Mouse (Mus musculus) thymus, postnatal 14 days (tissue): ENCODE data around the gene Gm44805.
"Not testable (repeated sequence)": the region's sequence is repeated elsewhere in the genome, so short reads cannot be mapped to it uniquely, and the experiment has no call there.

Experiments used
- DNase-seq: peaks from one replicate; pipeline ENCODE4 v3.0.0; 2021

The Gm44805 gene

DNA sequence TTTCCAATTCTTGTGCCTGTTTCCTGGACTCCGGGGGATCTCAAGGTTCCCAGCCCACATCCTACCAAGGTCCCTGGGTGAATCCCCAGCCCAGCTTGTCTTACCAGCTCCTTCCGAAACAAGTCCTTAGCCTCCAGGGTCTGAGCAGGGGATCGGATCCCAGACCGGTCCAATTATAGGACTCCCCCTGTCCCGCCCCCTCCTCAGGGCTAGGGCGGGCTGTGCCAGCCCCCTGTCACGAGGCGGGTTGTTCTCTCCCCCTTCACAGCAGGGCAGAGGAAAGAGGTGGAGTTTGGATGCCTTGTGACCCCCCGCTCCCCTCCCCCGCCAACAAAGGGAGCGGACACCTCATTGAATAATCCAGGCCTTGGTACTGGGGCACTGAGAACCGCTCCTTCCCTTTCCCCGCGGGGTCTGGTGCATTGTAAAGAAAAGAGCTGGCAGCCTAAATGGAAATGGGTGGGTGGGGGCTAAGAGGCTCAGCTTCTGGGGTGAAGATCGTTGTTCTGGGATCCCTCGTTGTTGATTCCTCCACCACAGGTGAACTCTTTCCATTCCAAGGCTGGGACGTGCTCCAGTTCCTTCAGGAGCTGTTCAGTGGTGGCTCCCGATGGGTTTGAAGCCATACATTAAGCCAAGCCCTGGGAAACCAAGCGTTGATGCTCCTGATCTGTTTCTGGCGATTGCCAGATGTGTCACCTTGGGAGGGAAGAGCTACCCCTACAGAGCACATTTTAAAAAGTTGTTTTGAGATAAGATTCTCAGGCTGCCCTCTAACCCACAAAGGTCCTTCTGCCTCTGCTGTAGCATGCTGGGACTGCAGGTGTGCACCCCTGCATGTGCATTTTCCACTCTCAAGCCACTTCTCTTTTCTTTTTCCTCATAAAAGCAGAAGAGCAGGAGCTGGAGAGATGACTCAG, 17.9 kb upstream of the Gm44805 start, which contains the start of gene Apoe:
TSS of gene Apoe (minus strand) at position 282 of the 920 bp plus-strand sequence.
- DNase-seq = peak; percentile 52

DNA sequence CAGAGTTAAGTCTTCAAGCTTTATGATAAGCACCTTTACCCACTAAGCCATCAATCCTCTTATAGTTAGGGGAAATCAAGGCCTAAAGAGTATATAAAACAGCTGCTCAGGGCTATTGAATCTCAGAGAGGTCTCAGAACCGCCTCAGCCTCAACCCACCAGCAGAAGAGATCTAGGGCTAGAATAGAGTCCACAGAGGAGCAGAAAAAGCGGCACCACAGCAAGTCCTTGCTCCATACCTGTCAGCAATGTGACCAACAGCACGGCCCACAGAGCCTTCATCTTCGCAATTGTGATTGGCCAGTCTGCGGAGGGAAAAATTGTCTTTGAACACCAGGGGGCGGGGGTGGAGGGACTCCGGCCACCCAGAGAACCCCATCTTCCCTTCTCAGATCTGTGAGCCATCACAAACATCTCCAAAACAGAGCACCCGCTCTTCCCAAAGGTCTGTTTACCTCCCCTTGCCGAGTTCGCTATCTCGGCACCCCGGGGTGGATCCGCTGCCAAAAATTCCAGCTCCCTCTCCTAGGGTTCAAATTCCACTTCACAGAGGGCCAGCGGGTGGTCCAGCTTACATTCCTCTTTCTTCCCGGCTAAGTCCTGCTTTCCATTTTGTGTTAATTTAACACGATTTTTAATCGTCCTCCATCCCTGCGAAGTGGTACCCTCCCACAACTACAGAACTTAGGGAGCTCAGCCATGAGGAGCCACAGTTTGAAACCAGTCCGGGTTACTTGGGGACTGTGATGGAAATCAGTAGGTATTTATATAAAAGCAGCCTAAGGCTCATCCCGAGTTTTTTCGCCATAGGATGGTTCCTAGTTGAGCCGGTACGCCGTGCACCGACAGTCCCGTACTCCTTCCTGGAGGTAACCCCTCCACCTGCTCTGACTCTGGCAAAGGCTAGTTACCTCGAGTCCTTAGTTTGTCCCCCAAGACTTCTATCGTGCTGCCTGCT, 17.0 kb upstream of the Gm44805 start:
- DNase-seq = no peak

DNA sequence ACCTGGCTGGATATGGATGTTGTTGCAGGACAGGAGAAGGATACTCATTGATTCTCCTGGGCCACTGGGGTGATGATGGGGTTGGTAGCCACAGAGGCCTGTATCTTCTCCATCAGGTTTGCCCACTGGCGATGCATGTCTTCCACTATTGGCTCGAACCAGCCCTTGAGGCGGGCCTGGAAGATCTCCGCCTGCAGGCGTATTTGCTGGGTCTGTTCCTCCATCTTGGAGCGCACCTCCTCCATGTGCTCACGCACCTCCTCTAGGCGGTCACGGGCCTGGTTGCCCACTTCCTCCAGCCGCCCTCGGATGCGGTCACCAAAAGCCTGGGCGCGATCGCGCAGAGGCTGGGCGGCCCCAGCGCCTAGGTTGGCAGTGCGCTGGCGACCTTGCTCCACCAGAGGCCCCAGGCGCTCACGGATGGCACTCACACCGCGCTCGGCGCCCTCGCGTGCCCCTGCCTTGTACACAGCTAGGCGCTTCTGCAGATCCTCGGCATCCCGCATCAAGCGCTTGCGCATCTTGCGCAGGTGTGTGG, 15.2 kb upstream of the Gm44805 start:
- DNase-seq = no peak

DNA sequence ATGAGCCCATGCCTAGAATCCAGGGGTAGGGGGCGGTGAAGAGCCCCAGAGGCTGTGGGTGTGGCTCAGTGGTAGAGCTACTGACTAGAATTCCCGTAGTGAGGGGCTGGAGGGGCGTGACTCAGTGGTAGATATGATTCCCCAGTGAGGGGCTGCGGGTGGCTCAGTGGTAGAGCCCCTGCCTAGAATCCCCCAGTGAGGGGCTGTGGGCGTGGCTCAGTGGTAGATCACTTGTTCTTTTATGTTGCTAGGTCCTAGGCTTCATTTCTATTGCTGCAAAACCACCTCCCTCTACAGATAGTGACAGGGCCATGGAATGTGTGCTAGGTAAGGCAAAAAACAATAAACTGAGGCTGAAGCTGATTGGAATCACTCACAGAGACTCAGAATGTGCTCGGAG, 14.7 kb upstream of the Gm44805 start:
- DNase-seq = no peak

DNA sequence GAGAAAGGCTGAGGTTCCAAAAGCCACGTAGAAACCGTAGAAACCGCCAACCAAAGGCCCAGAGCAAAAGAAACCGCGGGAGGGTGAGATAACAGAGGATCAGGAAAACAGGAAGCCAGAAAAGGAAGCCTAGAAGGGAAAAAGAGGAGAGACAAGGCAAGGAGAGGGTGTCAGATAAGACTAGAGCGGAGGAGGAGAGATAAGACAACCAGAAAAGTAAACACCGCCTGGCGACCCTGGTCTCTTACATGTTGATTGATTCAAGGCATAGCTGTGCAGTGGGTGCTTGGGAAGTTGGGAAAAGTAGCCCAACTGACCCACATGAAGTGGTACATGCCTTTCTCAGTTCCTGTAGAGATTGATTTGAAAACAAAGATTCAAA, 14.0 kb upstream of the Gm44805 start:
- no peak for DNase-seq

DNA sequence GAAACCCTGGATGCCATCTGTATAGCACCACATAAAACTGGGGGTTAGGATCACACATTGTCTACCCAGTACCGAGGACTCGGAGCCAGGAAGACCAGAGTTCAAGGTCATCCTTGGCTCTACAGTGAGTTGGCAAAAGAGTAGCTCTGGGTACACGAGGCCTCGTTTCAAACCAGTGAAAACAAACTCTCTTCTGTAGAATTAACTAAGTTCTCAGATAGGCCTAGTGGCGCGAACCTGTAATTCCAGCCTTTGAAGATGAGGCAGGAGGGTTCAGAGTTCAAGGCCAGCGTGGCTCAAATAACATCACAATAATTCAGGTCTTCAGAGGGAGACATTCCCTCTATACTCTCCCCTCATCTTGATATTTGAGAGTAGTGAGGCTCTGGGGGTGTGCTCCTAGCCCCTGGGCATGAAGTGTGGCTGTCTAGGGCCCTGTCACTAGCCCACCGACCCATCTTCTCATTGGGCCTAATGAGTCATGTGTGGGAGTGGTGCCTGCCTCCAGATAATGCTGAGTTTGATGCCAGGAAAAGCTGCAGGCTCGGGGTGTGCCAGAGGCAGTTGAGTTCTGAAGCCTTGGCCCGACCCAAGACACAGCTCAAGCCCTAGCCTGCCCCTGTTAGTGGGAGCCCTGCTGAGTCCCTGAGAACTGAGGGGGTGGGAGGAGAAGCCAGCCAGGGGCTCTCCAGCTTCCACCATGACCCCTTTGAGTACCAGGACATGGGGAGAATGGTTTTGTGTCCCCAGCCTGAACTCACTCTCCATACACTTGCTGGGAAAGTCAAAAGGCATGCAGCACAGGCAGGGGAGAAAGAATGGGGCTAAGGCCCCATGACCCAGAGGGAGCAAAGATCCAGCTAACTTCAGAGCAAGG, 13.4 kb upstream of the Gm44805 start:
- DNase-seq = no peak

DNA sequence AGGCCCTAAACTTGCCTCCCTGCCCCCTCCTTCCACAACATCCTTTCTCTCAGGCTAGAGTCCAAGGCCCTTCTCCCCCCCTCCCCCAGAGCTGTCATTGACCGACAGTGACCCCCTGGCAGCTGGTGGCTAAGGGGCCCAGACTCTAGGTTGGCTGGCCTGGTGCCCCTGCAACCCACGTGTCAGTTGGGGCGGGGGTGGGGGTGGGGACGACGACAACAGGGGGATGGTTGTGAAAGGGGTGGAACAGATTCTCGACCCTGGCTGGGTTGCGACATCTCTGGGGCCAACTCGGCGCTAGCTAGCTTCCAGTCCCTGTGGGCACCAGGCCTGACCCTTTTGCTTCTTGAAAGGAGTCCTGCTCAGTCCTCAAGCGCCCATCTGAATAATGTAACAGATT, 12.2 kb upstream of the Gm44805 start:
- DNase-seq = no peak

DNA sequence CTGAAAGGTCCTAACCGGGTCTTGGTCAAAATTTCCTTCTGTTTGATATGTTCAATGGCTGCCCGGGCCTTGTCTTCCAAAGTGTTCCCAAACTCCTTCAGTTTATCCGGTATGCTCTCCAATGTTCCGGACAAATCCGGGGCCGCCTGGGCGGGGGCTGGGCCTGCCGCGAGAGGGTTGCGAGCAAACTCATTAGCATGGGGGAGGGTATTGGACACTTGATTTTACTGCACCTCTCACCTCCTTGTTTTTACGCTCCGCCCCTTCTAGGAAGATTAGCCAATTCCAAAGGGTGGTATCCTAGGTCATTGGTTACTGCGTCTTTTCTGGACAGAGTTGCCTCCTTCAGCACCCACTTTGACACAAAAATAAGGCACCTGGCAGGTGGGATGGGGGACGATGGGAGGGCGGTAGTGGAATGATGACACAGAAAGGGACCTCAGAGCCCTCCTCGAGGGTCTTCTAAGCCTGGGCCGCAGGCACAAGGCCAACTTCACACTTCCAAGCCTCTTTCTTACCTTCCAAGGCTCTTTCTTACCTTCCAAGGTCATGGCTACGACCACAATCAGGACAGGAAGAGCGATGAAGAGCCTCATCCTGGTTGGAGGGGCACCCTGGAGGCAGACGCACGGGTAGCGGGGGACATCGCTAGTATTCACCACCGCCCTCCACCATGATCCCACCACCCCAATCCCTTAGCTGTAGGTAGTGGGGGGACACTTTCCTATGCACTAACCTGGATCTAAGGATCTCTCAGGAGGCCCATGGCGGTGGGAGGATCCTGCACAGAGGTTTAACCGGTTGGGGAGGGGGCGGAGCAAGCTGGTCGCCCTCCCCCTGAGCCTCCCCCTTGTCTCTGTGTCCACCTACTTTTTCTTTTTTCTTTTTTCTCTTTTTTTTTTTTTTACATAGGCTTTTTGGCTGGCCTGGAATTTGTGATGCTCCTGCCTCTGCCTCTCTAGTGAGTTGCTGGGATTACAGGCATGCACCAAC, 10.9 kb upstream of the Gm44805 start, which contains the start of gene Apoc1:
TSS of gene Apoc1 (minus strand) at position 788 of the 993 bp plus-strand sequence.
- no peak for DNase-seq

DNA sequence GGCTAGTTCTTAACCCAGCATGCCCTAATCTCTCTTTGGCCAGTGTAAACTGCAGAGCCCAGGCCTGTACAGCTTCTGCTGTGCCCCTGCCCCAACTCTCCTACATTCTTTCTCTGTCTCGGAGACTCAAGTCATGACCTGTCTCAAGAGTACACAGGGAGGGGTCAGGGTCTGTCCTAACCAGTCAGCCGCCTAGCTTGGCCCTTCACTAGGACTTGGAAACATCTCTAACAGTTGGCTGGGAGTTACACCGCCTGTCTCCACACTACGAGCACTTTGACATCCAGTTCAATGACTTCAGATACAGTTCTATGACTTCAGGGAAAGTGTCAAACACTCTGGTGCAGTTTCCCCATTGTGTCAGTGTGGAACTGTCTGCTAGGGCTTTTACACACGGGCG, 10.2 kb upstream of the Gm44805 start:
- no peak for DNase-seq

DNA sequence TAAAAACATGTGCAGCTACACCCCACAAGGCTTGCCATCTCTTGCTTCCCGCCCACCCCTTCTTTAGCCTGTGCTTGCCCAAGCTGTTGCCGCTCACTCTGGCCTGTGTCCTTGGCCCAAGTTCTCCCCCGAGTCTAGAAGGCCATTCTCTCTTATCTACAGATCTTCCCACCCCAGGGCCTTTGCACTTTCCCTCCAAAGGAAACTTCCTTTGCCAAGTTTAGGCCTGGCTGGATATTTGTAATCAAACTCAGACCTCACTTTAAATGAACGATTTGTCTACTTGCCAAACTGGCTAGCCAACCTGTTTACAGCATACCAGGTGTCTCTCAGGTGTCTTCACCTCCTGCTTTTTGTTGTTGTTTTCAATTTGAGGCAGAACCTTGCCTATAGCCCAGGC, 9.6 kb upstream of the Gm44805 start:
- no peak for DNase-seq

DNA sequence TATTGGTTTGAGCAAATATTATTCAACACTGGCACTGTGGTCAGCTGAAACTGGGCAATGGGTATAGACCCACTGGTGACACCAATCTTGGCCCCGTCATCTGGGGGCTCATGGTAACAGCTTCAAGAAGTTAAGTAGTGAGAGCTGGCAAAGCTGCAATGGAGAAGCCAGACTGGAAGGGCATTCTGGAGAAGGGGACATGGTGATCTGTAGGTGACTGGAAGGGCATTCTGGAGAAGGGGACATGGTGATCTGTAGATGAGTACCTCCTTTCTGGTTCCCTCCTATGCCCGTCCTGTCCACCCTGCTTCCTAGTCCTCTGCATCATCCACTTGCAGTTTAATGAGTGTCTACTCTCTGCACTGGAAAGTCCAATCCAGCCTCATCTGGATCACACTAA, 7.4 kb upstream of the Gm44805 start:
- no peak for DNase-seq

DNA sequence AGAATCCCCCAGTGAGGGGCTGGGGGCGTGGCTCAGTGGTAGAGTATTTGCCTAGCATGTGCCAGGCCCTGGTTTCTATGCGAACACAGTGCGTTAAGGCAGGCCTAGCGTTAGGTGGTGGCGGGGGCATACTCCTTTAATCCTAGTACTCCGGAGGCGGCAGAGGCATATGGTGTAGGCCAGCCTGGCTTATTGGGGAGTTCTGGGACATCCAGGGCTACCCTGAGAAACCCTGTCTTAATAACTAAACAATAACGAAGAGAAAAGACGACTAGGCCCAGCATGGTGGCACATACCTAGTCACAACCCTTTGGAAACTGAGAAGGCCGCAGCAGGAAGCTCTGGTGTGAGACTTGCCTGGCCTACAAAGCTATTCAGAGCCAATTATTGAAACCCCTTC, 6.9 kb upstream of the Gm44805 start:
- DNase-seq = no peak

DNA sequence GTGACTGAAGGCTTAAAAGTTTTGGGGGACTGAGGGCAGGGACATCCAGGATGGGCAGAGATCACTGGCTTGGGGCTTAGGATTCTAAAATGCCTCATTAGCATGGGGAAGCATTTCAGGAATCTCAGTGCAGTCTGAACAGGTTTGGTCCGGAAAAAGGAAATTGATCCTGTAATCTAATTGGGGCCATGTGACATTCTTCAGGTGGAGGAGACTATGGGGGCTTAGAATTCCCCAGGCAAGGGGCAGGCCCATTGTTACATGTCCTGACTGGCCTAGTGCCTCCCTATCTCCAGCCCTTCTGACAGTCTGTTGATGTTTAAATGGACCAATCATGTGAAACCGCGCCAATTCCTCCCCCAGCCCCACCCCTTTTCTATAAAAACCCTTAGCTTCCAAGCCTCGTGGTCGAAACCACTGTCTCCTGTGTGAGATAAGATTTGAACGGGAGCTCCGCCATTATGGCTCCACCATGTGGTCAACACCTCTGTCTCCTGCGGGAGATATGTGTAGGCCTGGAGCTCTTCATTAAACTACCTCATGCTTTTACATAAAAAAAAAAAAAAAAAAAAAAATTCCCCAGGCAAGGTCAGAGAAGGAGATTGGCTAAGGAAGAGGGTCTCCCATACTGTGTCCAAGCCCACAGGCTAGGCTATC, 5.8 kb upstream of the Gm44805 start:
- not testable (repeated sequence) for DNase-seq

DNA sequence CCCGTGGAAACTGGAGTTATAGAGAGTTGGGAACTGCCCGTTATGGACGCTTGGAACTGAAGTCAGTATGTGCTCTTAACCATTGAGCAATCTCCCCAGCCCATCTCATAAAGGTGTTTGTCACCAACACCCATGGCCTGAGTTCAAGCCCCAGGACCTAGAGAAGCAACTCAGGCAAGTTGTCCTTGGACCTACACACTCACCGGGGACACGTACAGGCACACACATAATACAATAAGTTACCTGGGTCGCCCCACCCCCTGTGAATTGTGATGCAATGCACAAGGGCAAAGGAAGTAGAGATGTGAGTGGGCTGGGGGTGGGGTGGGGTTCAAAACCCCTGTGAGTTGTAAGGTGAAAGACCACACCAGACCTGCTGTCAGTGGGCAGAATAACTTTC, 5.3 kb upstream of the Gm44805 start:
- no peak for DNase-seq

DNA sequence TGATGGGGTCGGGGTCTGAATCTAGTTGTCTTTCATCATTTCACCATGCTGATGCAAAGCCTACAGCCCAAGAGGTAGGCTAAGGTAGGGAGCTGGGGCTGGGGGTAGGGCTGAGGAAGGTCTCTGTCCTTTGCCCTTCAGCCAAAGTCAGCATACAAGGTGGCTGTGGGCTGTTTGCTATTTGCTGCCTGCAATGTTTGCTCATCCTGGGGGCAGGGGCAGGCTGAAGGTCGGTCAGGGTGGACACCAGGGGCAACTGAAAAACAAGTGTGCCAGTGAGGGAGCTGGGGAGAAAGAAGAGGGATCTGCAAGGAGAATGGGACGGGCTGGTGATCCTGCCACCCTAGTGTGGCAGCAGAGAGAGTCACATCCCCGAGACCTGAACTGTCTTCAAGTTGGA, 4.2 kb upstream of the Gm44805 start:
- DNase-seq = no peak

DNA sequence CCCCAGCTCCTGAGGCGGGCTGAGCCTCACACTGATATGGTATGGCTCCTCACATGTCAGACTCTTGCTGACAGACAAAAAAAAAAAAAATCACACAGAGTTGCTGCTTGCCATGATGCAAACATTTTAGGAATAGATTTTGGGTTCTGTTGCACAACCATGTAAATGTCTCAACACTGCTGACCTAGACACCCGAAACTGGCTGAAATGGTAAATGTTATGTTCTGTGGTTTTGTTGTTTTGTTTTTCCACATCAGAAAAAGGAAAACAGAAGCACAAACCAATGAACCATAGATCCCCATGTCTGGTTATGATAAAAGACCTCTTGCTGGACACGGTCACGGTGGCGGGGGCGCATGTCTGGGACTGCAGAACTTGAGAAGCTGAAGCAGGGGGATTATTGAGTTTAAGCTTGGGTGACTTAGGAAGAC, 2.6 kb upstream of the Gm44805 start:
- DNase-seq = no peak

DNA sequence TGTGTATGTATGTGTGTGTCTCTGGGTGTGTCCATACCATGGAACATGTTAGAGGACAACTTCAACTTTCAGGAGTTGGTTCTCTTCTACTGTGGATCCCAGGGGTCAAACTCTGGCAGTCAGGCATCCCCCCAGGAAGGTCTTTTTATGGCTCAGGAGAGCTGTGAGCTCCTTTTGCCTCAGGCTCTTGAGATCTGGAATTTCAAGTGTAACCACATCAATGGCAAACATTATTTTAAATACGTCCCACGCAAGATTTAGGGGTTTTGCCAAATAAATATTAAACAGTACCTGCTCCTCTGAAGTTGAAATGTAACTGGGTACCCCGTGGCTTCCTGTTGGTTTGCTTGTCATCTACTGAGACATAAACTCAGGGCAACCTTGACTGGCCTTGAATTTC, 1.8 kb upstream of the Gm44805 start:
- DNase-seq = no peak

DNA sequence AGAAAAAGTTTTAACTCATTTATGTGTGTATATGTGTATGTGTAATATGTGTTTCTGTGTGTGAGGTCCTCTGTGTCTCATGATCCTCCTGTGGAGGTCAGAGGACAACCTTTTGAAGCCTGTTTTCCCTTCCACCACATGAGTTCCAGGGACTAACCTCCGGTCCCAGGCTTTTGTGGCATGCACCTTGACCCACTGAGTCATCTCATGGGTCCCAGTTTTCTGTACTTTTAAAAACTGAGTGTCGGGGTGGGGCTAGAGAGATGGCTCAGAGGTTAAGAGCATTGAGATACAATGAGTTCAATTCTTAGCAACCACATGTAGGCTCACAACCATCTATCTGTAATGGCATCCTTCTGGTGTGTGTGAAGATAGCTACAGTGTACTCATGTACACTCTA, 521 bp downstream of the Gm44805 start:
- DNase-seq = no peak

DNA sequence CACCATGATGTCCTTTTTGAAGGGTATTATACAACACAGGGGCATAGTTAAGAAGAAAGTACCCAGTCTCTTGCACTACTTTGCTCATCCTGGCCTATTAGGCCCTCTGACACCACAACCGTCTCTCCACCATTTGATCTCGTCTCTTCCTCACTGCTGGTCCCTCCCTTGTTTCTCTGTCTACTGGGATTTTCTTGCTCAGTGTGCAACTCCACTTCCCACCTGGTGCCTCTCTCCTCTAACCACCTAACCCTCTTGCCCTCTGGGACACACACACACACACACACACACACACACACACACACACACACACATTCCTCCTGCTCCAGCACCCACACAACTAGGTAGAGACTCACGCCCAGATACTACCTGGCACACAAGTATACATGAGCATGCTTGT, 2.3 kb downstream of the Gm44805 start:
- no peak for DNase-seq

DNA sequence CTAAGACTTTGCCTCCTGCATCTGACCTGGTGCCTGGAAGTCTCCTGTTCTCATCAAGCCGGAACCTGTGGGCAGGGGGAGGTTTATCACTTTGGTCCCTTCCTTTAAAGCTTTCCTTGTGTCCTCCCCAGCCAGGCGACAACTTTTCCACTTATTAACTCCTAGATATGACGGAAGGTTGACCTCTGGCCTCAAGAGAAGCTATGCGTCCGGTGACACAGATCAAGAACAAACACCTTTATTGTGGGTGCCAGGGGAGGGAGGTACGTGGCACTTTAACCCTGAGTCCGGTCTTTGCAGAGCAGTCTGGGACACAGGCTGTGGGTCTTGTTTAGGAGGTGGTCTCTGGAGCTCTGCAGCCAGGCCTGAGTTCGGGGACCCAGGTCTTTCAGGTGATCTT, 3.4 kb downstream of the Gm44805 start, which contains the start of gene Apoc2:
TSS of gene Apoc2 (minus strand) at position 70 of the 400 bp plus-strand sequence.
- no peak for DNase-seq
